Mouse (Mus musculus): ENCODE results near the gene Icam4.
"Not testable (repeated sequence)": the region's sequence is repeated elsewhere in the genome, so short reads cannot be mapped to it uniquely, and the experiment has no call there.

Gene Icam4

DNA sequence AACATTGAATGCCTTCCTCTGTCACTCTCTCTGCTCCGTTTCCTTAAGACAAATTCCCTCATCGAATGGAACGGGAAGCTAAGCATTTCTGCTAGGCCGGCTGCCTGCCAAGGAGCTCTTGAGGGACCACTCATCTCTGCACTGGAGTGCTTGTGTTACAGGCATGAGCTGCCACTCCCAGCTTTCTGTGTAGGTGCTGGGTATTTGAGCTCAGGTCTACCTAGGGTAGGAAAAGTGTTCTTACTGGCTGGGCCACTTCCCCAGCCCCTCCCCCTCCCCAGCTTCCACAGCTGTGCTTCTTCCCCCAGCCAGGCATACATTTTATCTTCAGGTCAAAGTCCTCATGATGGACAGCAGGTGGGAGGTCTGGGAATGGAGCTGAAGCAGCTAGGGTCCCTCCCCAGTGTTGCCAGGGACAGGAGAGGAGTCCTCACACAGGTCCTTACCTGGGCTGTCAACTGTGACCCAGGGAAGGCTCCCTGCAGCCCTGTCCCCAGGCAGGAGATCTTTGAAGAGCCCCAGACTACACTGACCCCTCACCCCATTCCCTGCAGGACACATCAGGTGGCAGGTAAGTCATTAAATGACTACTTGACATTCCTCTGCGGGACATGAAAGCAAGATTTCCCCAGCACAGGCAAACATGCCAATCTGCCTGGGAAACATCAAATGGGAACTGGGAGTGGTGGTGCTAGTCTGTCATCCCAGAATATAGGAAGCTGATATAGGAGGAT is 35.8 kb upstream of the Icam4 start:
- no peaks in the 10 kb centered on the region for H3K27me3 ChIP-seq (ENCODE audit: insufficient read depth, low read length)
- no peaks in the 10 kb centered on the region for H3K9me3 ChIP-seq (ENCODE audit: low read length)
- H3K36me3 ChIP-seq (ENCODE audit: insufficient read depth, low read length): no peaks in the 10 kb centered on the region
- no peak overlapping the region for H3K4me3 ChIP-seq (replicated peaks; ENCODE audit: low read length)
- peaks cover 63% of the 10 kb centered on the region for H3K4me1 ChIP-seq (replicated peaks; ENCODE audit: low read depth, low read length)
- TF ChIP-seq NANOG (IDR thresholded peaks at IDR 0.05; ENCODE audit: borderline replicate concordance, low read length) (no peak), CTCF (conservative IDR thresholded peaks at IDR 0.05; ENCODE audit: low read length) (no peak), POU5F1 (IDR thresholded peaks at IDR 0.05; ENCODE audit: borderline replicate concordance, low read length) (no peak)

DNA sequence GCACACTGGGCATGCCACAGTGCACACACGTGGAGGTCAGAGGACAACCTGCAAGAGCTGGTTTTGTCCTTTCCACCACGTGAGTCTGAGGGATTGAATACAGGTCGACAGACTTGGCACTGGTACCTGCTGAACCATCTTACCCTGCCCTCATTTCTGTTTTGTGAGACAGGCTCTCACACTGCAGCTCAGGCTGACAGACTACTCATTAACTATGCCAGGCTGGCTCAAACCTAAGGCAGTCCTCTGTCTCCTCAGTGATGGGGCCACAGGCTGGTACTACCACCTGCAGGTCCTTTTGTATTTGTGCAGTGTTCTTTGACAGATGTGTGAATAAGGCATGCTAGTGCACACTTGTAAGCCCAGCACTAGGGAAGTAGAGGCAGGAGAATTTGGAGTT is 34.1 kb upstream of the Icam4 start:
- no peak overlapping the region for H3K4me3 ChIP-seq (replicated peaks; ENCODE audit: low read length)
- peaks cover 45% of the 10 kb centered on the region for H3K4me1 ChIP-seq (replicated peaks; ENCODE audit: low read depth, low read length)
- H3K27me3 ChIP-seq (ENCODE audit: insufficient read depth, low read length): no peaks in the 10 kb centered on the region
- H3K36me3 ChIP-seq (ENCODE audit: insufficient read depth, low read length): no peaks in the 10 kb centered on the region
- TF ChIP-seq CTCF (conservative IDR thresholded peaks at IDR 0.05; ENCODE audit: low read length): no peak
- no peak for TF ChIP-seq POU5F1 (IDR thresholded peaks at IDR 0.05; ENCODE audit: borderline replicate concordance, low read length)
- TF ChIP-seq NANOG (IDR thresholded peaks at IDR 0.05; ENCODE audit: borderline replicate concordance, low read length): no peak
- H3K9me3 ChIP-seq (ENCODE audit: low read length): no peaks in the 10 kb centered on the region

DNA sequence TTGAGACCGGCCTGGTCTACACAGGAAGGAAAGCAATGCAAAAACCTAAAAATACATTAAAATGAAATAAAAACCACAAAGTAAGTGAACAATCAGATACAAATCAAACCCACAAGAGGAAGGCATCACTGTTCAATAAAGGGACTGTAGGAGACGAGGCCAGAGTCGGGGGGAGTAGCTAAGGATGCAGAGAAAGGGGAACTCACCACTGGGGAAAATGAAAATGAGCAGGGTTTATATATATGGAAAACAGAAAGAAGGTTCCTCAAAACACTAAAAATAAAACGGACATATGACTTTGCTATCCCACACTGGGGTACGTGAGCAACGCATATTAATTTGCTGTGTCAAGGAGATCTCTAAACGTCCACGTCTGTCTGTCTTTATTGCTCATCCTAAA is 32.1 kb upstream of the Icam4 start:
- no peaks in the 10 kb centered on the region for H3K9me3 ChIP-seq (ENCODE audit: low read length)
- H3K4me1 ChIP-seq (replicated peaks; ENCODE audit: low read depth, low read length): peaks cover 44% of the 10 kb centered on the region
- H3K4me3 ChIP-seq (replicated peaks; ENCODE audit: low read length): no peak overlapping the region
- no peaks in the 10 kb centered on the region for H3K36me3 ChIP-seq (ENCODE audit: insufficient read depth, low read length)
- no peaks in the 10 kb centered on the region for H3K27me3 ChIP-seq (ENCODE audit: insufficient read depth, low read length)
- no peak for TF ChIP-seq CTCF (conservative IDR thresholded peaks at IDR 0.05; ENCODE audit: low read length)
- no peak for TF ChIP-seq POU5F1 (IDR thresholded peaks at IDR 0.05; ENCODE audit: borderline replicate concordance, low read length)
- TF ChIP-seq NANOG (IDR thresholded peaks at IDR 0.05; ENCODE audit: borderline replicate concordance, low read length): no peak

DNA sequence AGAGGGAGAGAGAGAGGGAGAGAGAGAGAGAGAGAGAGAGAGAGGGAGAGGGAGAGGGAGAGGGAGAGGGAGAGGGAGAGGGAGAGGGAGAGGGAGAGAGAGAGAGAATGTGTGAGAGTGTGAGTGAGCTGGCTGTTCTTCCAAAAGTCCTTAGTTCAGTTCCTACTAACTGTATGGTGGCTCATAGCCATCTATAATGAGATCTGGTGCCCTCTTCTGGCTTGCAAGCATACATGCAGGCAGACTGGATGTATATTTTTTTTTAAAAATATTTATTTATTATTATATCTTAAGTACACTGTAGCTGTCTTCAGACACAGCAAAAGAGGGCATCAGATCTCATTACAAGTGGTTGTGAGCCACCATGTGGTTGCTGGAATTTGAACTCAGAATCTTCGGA is 30.8 kb upstream of the Icam4 start:
- H3K4me3 ChIP-seq (replicated peaks; ENCODE audit: low read length); H3K36me3 ChIP-seq (ENCODE audit: insufficient read depth, low read length); H3K27me3 ChIP-seq (ENCODE audit: insufficient read depth, low read length); H3K9me3 ChIP-seq (ENCODE audit: low read length): not testable (repeated sequence)
- peak; percentile 53 for TF ChIP-seq CTCF (conservative IDR thresholded peaks at IDR 0.05; ENCODE audit: low read length)
- peaks cover 36% of the 10 kb centered on the region for H3K4me1 ChIP-seq (replicated peaks; ENCODE audit: low read depth, low read length)

DNA sequence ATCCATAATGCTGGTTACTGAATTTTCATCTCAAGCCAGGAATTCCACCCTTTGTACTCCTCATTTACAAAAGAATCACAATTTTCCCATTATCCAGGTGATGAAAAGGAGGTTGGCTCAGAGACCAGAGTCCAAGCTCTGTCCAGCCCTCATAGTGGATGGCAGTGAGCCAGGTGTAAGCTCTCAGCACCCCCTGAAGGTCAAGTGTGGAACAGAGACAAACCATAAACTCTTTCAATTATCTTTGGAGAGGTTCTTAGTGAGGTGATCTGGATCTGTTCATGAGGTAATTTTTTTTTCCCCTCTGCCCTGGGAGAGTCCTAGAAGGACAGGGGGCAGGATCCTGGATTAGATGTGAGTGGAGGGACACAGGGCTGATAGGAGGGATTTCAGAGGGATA is 28.4 kb upstream of the Icam4 start:
- TF ChIP-seq CTCF (conservative IDR thresholded peaks at IDR 0.05; ENCODE audit: low read length) (peak; percentile 30), POU5F1 (IDR thresholded peaks at IDR 0.05; ENCODE audit: borderline replicate concordance, low read length) (no peak)
- Histone ChIP-seq H3K4me3 (replicated peaks; ENCODE audit: low read length) (no peak overlapping the region), H3K9me3 (ENCODE audit: low read length) (no peaks in the 10 kb centered on the region), H3K4me1 (replicated peaks; ENCODE audit: low read depth, low read length) (peaks cover 32% of the 10 kb centered on the region), H3K27me3 (ENCODE audit: insufficient read depth, low read length) (no peaks in the 10 kb centered on the region), H3K36me3 (ENCODE audit: insufficient read depth, low read length) (peaks cover 17% of the 10 kb centered on the region)

DNA sequence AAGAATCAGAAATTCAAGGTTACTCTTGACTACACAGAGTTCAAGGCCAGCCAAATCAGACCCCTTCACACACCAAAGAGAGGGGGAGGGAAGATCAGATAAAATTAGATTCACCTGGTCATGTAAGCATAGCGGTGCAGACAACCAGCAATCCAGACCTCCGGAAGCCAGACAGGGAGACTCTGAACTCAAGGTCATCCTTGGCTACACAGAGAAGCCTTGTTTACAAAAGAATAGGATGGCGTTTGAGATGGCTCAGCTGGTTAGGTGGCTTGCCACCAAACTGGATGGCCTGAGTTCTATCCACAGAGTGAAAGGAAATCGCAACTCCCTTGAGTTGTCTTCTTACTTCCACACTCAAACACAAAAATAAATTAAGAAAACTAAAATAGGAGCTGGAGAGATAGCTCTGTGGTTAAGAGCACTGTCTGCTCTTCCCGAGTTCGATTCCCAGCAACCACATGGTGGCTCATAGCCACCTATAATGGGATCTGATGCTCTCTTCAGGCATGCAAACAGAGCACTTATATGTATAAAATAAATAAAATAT is 27.4 kb upstream of the Icam4 start:
- H3K36me3 ChIP-seq (ENCODE audit: insufficient read depth, low read length): peaks cover 27% of the 10 kb centered on the region
- H3K4me3 ChIP-seq (replicated peaks; ENCODE audit: low read length): peak overlapping the region; percentile 93
- no peaks in the 10 kb centered on the region for H3K9me3 ChIP-seq (ENCODE audit: low read length)
- TF ChIP-seq NANOG (IDR thresholded peaks at IDR 0.05; ENCODE audit: borderline replicate concordance, low read length) (peak; percentile 25; the same call in 1 of the 2 replicates), CTCF (conservative IDR thresholded peaks at IDR 0.05; ENCODE audit: low read length) (no peak), POU5F1 (IDR thresholded peaks at IDR 0.05; ENCODE audit: borderline replicate concordance, low read length) (no peak)
- H3K27me3 ChIP-seq (ENCODE audit: insufficient read depth, low read length): no peaks in the 10 kb centered on the region
- H3K4me1 ChIP-seq (replicated peaks; ENCODE audit: low read depth, low read length): peaks cover 34% of the 10 kb centered on the region

DNA sequence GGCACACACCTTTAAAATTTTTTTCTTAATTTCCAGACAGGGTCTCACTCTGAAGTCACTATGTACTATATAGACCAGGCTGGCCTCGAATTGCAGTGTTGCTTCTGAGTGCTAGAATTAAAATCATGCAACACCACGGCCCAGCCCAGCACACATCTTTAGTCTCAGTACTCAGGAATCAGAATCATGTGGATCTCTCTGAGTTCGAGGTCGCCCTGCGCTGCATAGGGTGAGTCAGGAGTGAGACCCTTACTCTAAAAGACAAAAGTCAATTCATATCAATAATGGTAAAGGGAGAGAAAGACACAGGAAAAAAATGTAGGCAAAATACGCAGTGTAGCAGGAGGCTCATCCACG is 26.9 kb upstream of the Icam4 start:
- Histone ChIP-seq H3K4me1 (replicated peaks; ENCODE audit: low read depth, low read length) (peaks cover 38% of the 10 kb centered on the region), H3K36me3 (ENCODE audit: insufficient read depth, low read length) (peaks cover 32% of the 10 kb centered on the region), H3K9me3 (ENCODE audit: low read length) (no peaks in the 10 kb centered on the region), H3K4me3 (replicated peaks; ENCODE audit: low read length) (peak overlapping the region; percentile 93), H3K27me3 (ENCODE audit: insufficient read depth, low read length) (no peaks in the 10 kb centered on the region)
- no peak for TF ChIP-seq NANOG (IDR thresholded peaks at IDR 0.05; ENCODE audit: borderline replicate concordance, low read length)
- TF ChIP-seq CTCF (conservative IDR thresholded peaks at IDR 0.05; ENCODE audit: low read length): no peak
- TF ChIP-seq POU5F1 (IDR thresholded peaks at IDR 0.05; ENCODE audit: borderline replicate concordance, low read length): no peak

DNA sequence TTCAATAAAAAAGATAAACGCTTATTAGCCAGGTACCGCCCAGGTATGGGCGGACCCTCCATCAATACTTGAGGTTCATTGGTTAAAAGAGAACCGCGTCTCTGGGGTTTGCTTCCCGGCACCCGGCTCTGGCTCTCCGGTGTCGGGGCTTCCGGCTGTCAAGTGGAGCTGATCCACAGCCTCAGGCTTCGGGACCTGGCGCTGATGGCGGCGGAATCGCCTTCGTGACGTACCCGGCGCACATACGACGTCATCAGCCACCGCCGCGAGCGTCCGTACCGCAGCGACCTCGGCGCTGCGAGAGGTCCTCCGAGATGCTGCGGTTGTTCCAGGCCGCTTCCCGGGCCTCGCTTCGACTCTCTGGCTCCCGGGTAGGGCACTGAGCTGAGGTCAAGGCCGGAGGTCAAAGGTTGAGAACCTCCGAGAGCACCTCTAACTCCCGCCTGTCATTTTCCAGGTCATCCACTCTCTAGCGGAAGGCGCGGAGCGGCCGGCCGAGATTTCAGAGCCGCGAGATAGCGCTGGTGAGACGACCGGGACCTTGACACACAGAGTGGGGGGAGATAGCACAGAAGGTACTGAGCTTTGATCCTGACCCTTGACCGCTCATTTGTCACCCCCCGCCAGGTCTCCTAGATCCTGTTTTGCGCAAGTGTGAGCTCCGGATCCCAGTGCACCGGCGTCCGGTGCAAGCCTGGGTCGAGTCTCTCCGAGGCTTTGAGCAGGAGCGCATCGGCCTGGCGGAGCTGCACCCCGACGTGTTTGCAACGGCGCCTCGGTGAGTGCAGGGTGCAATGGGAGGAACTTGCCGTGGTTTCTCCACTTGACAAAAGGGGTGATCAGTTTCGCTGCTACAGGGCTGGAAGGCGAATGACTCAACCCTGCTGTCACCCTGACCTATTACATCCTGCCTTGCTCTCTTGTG is 26.3 kb upstream of the Icam4 start, which contains the start of gene Mrpl4:
TSS of gene Mrpl4 (plus strand) at position 112 of the 925 bp plus-strand sequence.
- H3K4me3 ChIP-seq (replicated peaks; ENCODE audit: low read length): peak within 1 kb of the TSS; percentile 93
- no peak for TF ChIP-seq CTCF (conservative IDR thresholded peaks at IDR 0.05; ENCODE audit: low read length)

More for the DNA sequence above, 26.3 kb upstream of the Icam4 start, which contains the start of gene Mrpl4:
- peaks cover 38% of the 10 kb centered on the region for H3K36me3 ChIP-seq (ENCODE audit: insufficient read depth, low read length)
- no peaks in the 10 kb centered on the region for H3K9me3 ChIP-seq (ENCODE audit: low read length)
- H3K4me1 ChIP-seq (replicated peaks; ENCODE audit: low read depth, low read length): peaks cover 41% of the 10 kb centered on the region
- H3K27me3 ChIP-seq (ENCODE audit: insufficient read depth, low read length): no peaks in the 10 kb centered on the region

All from E14TG2a.4 (cell line).